Mouse (Mus musculus) intestine, postnatal 0 days (tissue): ENCODE results near the gene Sdcbp2. TPM values are rescaled to one million over a fixed set of nuclear protein-coding genes. Genes with fewer than 3 reads are reported as not detected.
A peak's percentile ranks its signal among the peaks of the same experiment; 100 is the strongest.

Experiments used
- ATAC-seq: fragments of 200-750 bp; cut with Nextera tagmentation; 2 replicates; pipeline ENCODE4 v1.8.0; 2017; ENCODE audit warnings: mild to moderate bottlenecking, moderate TSS enrichment, moderate library complexity
- H3K27ac ChIP-seq: fragments of 300-500 bp; sonication (generic); 2 replicates; pipeline ENCODE4 v1.5.1; 2014; ENCODE audit warnings: mild to moderate bottlenecking, low read depth, low read length, moderate library complexity
- H3K27me3 ChIP-seq: fragments of 300-500 bp; sonication (generic); replicated peaks from 2 replicates; pipeline ENCODE4 v1.6.1; 2014; ENCODE audit warnings: low read length, mixed read lengths; ENCODE audit not compliant: control insufficient read depth, insufficient read depth
- H3K36me3 ChIP-seq: fragments of 300-500 bp; sonication (generic); 2 replicates; pipeline ENCODE4 v1.6.1; 2014; ENCODE audit warnings: mild to moderate bottlenecking, moderate library complexity; ENCODE audit not compliant: control insufficient read depth, insufficient read depth
- H3K4me1 ChIP-seq: fragments of 300-500 bp; sonication (generic); replicated peaks from 2 replicates; pipeline ENCODE4 v1.6.1; 2014; ENCODE audit warnings: antibody characterized with exemption, low read length, mixed read lengths; ENCODE audit not compliant: control insufficient read depth, insufficient read depth
- H3K4me2 ChIP-seq: fragments of 300-500 bp; sonication (generic); replicated peaks from 2 replicates; pipeline ENCODE4 v1.6.1; 2014; ENCODE audit warnings: low read depth, mild to moderate bottlenecking, moderate library complexity
- H3K4me3 ChIP-seq: fragments of 300-500 bp; sonication (generic); 2 replicates; pipeline ENCODE4 v1.5.1; 2014; ENCODE audit warnings: low read depth, low read length
- H3K9ac ChIP-seq: fragments of 300-500 bp; sonication (generic); 2 replicates; pipeline ENCODE4 v1.6.1; 2014; ENCODE audit warnings: mild to moderate bottlenecking, low read depth, low read length
- H3K9me3 ChIP-seq: fragments of 300-500 bp; sonication (generic); 2 replicates; pipeline ENCODE4 v1.6.1; 2016; ENCODE audit warnings: mixed run types; ENCODE audit not compliant: control insufficient read depth
- CTCF ChIP-seq: sonication (generic); IDR thresholded peaks from 2 replicates; pipeline ENCODE4 v1.5.1; 2016; ENCODE audit warnings: low read depth, mild to moderate bottlenecking, control low read depth, antibody characterized with exemption, moderate library complexity
- WGBS: fragments of 180-500 bp; shearing (Covaris S2); extraction: QIAGEN DNeasy Blood & Tissue Kit; methylation state at CpG from one replicate; pipeline ENCODE4 v1.1.7; 2014; 5-methylcytosine and 5-hydroxymethylcytosine counted together
- polyA plus RNA-seq: library from polyadenylated mRNA; unstranded; fragments of >200 nt; fragmentation: Nextera tagmentation; extraction: Ambion mirVana; gene quantifications from 2 replicates; pipeline ENCODE4 v1.2.1, GENCODE M21; 2015

The Sdcbp2 gene
- polyA plus RNA-seq, 1 experiment from 2014 or later, result 66.7 TPM

DNA sequence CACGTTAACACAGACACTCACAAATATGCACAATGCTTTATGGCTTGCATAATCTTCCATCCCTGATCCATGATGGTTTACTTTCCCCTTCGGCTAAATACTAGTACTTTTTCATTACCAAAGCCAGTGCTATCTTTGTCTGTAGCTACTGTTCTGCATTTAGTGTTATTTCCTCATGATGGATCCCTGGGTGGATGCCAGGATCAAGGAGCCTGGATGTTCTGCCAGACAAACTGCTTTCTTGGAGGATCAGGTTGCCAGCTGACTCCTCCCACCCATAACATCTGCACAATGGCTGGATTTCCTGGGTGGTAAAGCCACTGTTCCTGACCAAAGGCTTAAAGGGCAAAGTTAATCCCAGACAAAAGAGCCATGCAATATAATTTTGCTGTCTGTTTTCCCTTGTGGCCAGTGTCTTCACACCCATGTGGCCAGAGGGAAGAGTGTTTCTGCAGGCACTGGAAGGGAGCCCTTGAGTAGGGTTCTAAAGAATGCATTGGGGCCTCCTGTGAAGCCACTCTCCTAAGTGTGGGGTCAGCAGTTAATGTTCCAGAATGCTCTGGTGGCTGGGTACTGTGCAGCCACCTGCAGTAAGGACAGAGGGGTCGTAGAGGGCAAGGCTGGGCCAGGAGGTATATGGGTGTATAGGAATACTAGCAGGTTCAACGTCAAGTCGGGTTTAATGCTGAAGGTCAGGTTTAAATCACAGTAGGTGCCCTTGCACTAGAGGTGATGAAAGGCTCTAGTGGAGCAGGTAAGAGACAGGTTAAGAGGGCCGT is 44.3 kb downstream of the Sdcbp2 start:
- peak; percentile 31 for ATAC-seq
- H3K4me2 ChIP-seq, result no peak overlapping the region
- no peak overlapping the region for H3K4me3 ChIP-seq
- no peak overlapping the region for H3K27ac ChIP-seq
- H3K9ac ChIP-seq, result no peak overlapping the region
- no peaks in the 10 kb centered on the region for H3K9me3 ChIP-seq
- H3K36me3 ChIP-seq, result no peaks in the 10 kb centered on the region
- 0 out of 2 replicates have a peak, but pooled peaks cover 6% of the 10 kb centered on the region for H3K4me1 ChIP-seq
- H3K27me3 ChIP-seq, result no peaks in the 10 kb centered on the region
- WGBS, result 59% methylated on average over 6 of the region's 6 CpGs
- no peak for TF ChIP-seq CTCF

GRCm38 (mm10) chr2:151623776-151624175 is 51.4 kb downstream of the Sdcbp2 start:
- TF ChIP-seq CTCF, result no peak
- Histone ChIP-seq H3K27me3 (no peaks in the 10 kb centered on the region), H3K27ac (no peak overlapping the region), H3K9ac (no peak overlapping the region), H3K4me2 (no peak overlapping the region), H3K36me3 (no peaks in the 10 kb centered on the region), H3K4me3 (no peak overlapping the region), H3K4me1 (0 out of 2 replicates have a peak, but pooled peaks cover 6% of the 10 kb centered on the region), H3K9me3 (no peaks in the 10 kb centered on the region)
- no peak for ATAC-seq
- WGBS, result 68% methylated on average over 3 of the region's 3 CpGs

- H3K27ac ChIP-seq, result no peak overlapping the region
- no peaks in the 10 kb centered on the region for H3K9me3 ChIP-seq
- H3K4me3 ChIP-seq, result no peak overlapping the region
- no peak for ATAC-seq
- WGBS, result 94% methylated on average over 7 of the region's 7 CpGs
- no peaks in the 10 kb centered on the region for H3K4me1 ChIP-seq
- no peaks in the 10 kb centered on the region for H3K36me3 ChIP-seq
- no peak for TF ChIP-seq CTCF
- no peak overlapping the region for H3K4me2 ChIP-seq
- H3K9ac ChIP-seq, result no peak overlapping the region
- peaks cover 5% of the 10 kb centered on the region; the same call in 1 of the 2 replicates for H3K27me3 ChIP-seq
These were observed 53.9 kb downstream of the Sdcbp2 start for GRCm38 (mm10) chr2:151626296-151626695.

DNA sequence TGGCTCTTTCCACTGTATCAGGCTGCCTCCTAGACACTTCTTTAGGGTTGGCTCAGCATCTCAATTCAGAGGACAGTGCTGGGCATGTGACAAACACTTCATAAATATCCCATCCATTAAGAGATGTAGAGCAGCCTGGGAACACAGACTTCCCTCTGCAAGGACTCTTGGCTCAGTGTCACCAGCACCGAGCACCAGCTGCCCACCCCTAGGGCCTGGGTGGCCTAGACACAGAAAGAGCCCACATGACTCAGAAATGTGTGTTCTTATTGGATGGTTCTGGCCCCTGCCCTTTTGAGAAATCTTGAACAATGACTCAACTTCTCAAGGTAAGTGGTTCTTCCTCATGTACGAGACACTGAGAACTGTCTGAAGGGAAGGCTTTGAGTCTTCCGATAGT is 55.6 kb downstream of the Sdcbp2 start:
- Histone ChIP-seq H3K36me3 (no peaks in the 10 kb centered on the region), H3K4me3 (no peak overlapping the region), H3K4me1 (no peaks in the 10 kb centered on the region), H3K4me2 (no peak overlapping the region), H3K27ac (no peak overlapping the region), H3K9ac (no peak overlapping the region), H3K9me3 (no peaks in the 10 kb centered on the region), H3K27me3 (peaks cover 12% of the 10 kb centered on the region; the same call in 1 of the 2 replicates)
- WGBS, result 81% methylated on average over 3 of the region's 3 CpGs
- TF ChIP-seq CTCF, result no peak
- ATAC-seq, result no peak

- Histone ChIP-seq H3K27ac (no peak overlapping the region), H3K4me3 (no peak overlapping the region), H3K36me3 (no peaks in the 10 kb centered on the region), H3K4me1 (no peaks in the 10 kb centered on the region), H3K4me2 (no peak overlapping the region), H3K9ac (no peak overlapping the region), H3K9me3 (no peaks in the 10 kb centered on the region), H3K27me3 (peaks cover 12% of the 10 kb centered on the region; the same call in 1 of the 2 replicates)
- ATAC-seq, result no peak
- WGBS, result 79% methylated on average over 7 of the region's 7 CpGs
- no peak for TF ChIP-seq CTCF
These were observed 56.9 kb downstream of the Sdcbp2 start for GRCm38 (mm10) chr2:151629310-151629709.

GRCm38 (mm10) chr2:151631406-151632158 is 59.2 kb downstream of the Sdcbp2 start:
- no peak overlapping the region for H3K27ac ChIP-seq
- no peak for ATAC-seq
- peak overlapping the region; percentile 32 for H3K9ac ChIP-seq
- no peaks in the 10 kb centered on the region for H3K36me3 ChIP-seq
- WGBS, result 6% methylated on average over 22 of the region's 22 CpGs
- no peaks in the 10 kb centered on the region for H3K4me1 ChIP-seq
- TF ChIP-seq CTCF, result no peak
- H3K9me3 ChIP-seq, result no peaks in the 10 kb centered on the region
- H3K27me3 ChIP-seq, result peaks cover 12% of the 10 kb centered on the region; the same call in 1 of the 2 replicates
- H3K4me2 ChIP-seq, result peak overlapping the region; percentile 83
- peak overlapping the region; percentile 52 for H3K4me3 ChIP-seq
